Mouse (Mus musculus) intestine, postnatal 0 days (tissue): ENCODE measurements around the gene Zfp933. TPM values are rescaled to one million over a fixed set of nuclear protein-coding genes. Genes with fewer than 3 reads are reported as not detected.
"Not testable (repeated sequence)": the region's sequence is repeated elsewhere in the genome, so short reads cannot be mapped to it uniquely, and the experiment has no call there.

Experiments used
- ATAC-seq: fragments of 200-750 bp; cut with Nextera tagmentation; 2 replicates; pipeline ENCODE4 v1.8.0; 2017; ENCODE audit warnings: mild to moderate bottlenecking, moderate TSS enrichment, moderate library complexity
- H3K27ac ChIP-seq: fragments of 300-500 bp; sonication (generic); 2 replicates; pipeline ENCODE4 v1.5.1; 2014; ENCODE audit warnings: mild to moderate bottlenecking, low read depth, low read length, moderate library complexity
- H3K27me3 ChIP-seq: fragments of 300-500 bp; sonication (generic); replicated peaks from 2 replicates; pipeline ENCODE4 v1.6.1; 2014; ENCODE audit warnings: low read length, mixed read lengths; ENCODE audit not compliant: control insufficient read depth, insufficient read depth
- H3K36me3 ChIP-seq: fragments of 300-500 bp; sonication (generic); 2 replicates; pipeline ENCODE4 v1.6.1; 2014; ENCODE audit warnings: mild to moderate bottlenecking, moderate library complexity; ENCODE audit not compliant: control insufficient read depth, insufficient read depth
- H3K4me1 ChIP-seq: fragments of 300-500 bp; sonication (generic); replicated peaks from 2 replicates; pipeline ENCODE4 v1.6.1; 2014; ENCODE audit warnings: antibody characterized with exemption, low read length, mixed read lengths; ENCODE audit not compliant: control insufficient read depth, insufficient read depth
- H3K4me2 ChIP-seq: fragments of 300-500 bp; sonication (generic); replicated peaks from 2 replicates; pipeline ENCODE4 v1.6.1; 2014; ENCODE audit warnings: low read depth, mild to moderate bottlenecking, moderate library complexity
- H3K4me3 ChIP-seq: fragments of 300-500 bp; sonication (generic); 2 replicates; pipeline ENCODE4 v1.5.1; 2014; ENCODE audit warnings: low read depth, low read length
- H3K9ac ChIP-seq: fragments of 300-500 bp; sonication (generic); 2 replicates; pipeline ENCODE4 v1.6.1; 2014; ENCODE audit warnings: mild to moderate bottlenecking, low read depth, low read length
- H3K9me3 ChIP-seq: fragments of 300-500 bp; sonication (generic); 2 replicates; pipeline ENCODE4 v1.6.1; 2016; ENCODE audit warnings: mixed run types; ENCODE audit not compliant: control insufficient read depth
- WGBS: fragments of 180-500 bp; shearing (Covaris S2); extraction: QIAGEN DNeasy Blood & Tissue Kit; methylation state at CpG from one replicate; pipeline ENCODE4 v1.1.7; 2014; 5-methylcytosine and 5-hydroxymethylcytosine counted together
- polyA plus RNA-seq: library from polyadenylated mRNA; unstranded; fragments of >200 nt; fragmentation: Nextera tagmentation; extraction: Ambion mirVana; gene quantifications from 2 replicates; pipeline ENCODE4 v1.2.1, GENCODE M21; 2015

Zfp933 gene
- polyA plus RNA-seq, 1 experiment from 2014 or later = 3.4 TPM

GRCm38 (mm10) chr4:147794026-147794665 is 54.0 kb downstream of the Zfp933 start:
- not testable (repeated sequence) for H3K4me1 ChIP-seq, H3K27me3 ChIP-seq, H3K4me3 ChIP-seq, ATAC-seq, H3K4me2 ChIP-seq, H3K27ac ChIP-seq, H3K9ac ChIP-seq, H3K9me3 ChIP-seq
- H3K36me3 ChIP-seq = peaks cover 17% of the 10 kb centered on the region
- 95% methylated on average over 1 of the region's 3 CpGs for WGBS

GRCm38 (mm10) chr4:147793390-147793916 is 54.7 kb downstream of the Zfp933 start:
- H3K27me3 ChIP-seq, H3K9ac ChIP-seq, ATAC-seq, H3K4me3 ChIP-seq, H3K9me3 ChIP-seq, H3K27ac ChIP-seq, H3K4me2 ChIP-seq, H3K4me1 ChIP-seq: not testable (repeated sequence)
- WGBS = 67% methylated on average over 2 of the region's 2 CpGs
- peaks cover 17% of the 10 kb centered on the region for H3K36me3 ChIP-seq

GRCm38 (mm10) chr4:147791729-147792128 is 56.4 kb downstream of the Zfp933 start:
- not testable (repeated sequence) for H3K4me3 ChIP-seq, H3K9ac ChIP-seq, H3K27ac ChIP-seq, H3K4me1 ChIP-seq, H3K27me3 ChIP-seq, H3K4me2 ChIP-seq, H3K9me3 ChIP-seq, ATAC-seq
- H3K36me3 ChIP-seq = peaks cover 21% of the 10 kb centered on the region

Other genes with a start within 250 kb of the Zfp933 start
- 1.0 and 1.3 TPM in 2 replicates for gene Zfp979, start 205.9 kb downstream of the Zfp933 start, polyA plus RNA-seq
- gene Zfp534, start 145.8 kb downstream of the Zfp933 start, polyA plus RNA-seq = not detected in 2 replicates
- 16.2 and 17.9 TPM in 2 replicates for gene Zfp984, start 38.6 kb downstream of the Zfp933 start, polyA plus RNA-seq
- 10.0 and 13.3 TPM in 2 replicates for gene Miip, start 20.4 kb upstream of the Zfp933 start, polyA plus RNA-seq
- 1.3 and 1.8 TPM in 2 replicates for gene Fv1, start 20.6 kb upstream of the Zfp933 start, polyA plus RNA-seq
- gene Mfn2, start 56.3 kb upstream of the Zfp933 start, polyA plus RNA-seq = 44.2 and 46.9 TPM in 2 replicates
- gene Plod1, start 88.4 kb upstream of the Zfp933 start, polyA plus RNA-seq = 28.0 and 28.8 TPM in 2 replicates
- 25.7 and 26.3 TPM in 2 replicates for gene 2510039O18Rik, start 92.5 kb upstream of the Zfp933 start, polyA plus RNA-seq
- not detected in 2 replicates for gene Nppb, start 137.4 kb upstream of the Zfp933 start, polyA plus RNA-seq
- 1.4 TPM in 2 replicates for gene Nppa, start 152.4 kb upstream of the Zfp933 start, polyA plus RNA-seq
- 2.5 and 3.1 TPM in 2 replicates for gene Clcn6, start 190.5 kb upstream of the Zfp933 start, polyA plus RNA-seq
- gene Mthfr, start 190.7 kb upstream of the Zfp933 start, polyA plus RNA-seq = 11.7 and 12.6 TPM in 2 replicates
- gene Agtrap, start 239.7 kb upstream of the Zfp933 start, polyA plus RNA-seq = 27.7 and 31.3 TPM in 2 replicates